Mouse (Mus musculus) cerebellum, adult 9-11 months (tissue): Measurements from ENCODE around the gene Sh2d5.

Experiments used
- DNase-seq: peaks from one replicate; pipeline ENCODE4 v3.0.0; 2022

Sh2d5 gene

DNA sequence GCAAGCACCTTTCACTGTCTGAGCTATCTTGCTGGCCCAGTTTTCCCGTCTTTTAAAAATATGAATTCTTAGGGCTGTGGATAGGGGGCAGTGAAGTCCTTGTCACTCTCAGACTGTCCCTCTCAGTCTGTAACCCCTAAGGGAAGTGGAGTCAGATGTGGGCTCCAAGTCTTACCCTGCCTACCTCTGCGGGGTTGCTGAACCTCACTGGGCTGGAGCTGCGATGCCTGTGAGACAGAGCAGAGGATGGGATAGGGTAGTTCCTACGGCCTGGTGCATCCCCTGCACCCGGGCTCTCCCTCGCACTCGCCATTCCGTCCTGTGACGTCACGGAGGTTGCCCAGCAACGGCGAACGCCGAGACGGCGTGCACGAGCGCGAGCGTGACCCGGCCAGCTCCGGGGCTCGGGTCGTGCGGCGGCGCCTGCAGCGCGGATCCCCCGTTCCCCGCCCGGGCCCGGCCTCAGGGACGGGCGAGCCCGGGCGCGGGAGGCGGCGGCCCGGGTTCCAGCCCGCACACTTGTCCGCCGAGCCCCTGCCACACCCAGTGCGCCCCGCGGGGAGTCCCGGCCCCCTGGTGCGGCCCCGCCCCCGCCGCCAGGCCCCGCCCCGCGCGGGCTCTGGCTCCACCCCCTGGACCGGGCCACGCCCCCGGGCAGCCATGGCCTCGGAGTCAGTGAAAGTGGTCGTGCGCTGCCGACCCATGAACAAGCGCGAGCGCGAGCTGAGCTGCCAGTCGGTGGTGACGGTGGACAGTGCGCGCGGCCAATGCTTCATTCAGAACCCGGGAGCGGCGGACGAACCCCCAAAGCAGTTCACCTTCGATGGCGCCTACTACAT is 11.9 kb downstream of the Sh2d5 start:
- peak; percentile 82 for DNase-seq

DNA sequence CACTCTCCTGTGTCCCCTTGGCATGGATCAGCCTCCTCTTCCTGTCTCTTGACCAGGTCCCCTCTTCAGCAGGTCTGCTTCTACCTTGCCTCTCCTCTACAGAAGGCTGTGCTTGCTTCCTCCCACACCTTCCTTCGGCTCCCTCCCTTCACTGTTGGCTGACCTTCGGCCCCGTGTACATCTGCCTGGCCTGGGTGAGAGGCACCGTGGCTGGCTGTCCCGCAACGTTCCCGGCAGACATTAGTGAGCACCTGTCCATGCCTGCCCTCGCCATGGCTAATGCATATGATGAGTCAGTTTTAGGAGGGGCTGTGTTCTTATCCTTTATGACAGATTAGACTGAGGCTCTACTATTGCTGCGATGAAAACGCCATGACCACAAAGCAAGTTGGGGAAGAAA is 17.7 kb downstream of the Sh2d5 start:
- DNase-seq: no peak

DNA sequence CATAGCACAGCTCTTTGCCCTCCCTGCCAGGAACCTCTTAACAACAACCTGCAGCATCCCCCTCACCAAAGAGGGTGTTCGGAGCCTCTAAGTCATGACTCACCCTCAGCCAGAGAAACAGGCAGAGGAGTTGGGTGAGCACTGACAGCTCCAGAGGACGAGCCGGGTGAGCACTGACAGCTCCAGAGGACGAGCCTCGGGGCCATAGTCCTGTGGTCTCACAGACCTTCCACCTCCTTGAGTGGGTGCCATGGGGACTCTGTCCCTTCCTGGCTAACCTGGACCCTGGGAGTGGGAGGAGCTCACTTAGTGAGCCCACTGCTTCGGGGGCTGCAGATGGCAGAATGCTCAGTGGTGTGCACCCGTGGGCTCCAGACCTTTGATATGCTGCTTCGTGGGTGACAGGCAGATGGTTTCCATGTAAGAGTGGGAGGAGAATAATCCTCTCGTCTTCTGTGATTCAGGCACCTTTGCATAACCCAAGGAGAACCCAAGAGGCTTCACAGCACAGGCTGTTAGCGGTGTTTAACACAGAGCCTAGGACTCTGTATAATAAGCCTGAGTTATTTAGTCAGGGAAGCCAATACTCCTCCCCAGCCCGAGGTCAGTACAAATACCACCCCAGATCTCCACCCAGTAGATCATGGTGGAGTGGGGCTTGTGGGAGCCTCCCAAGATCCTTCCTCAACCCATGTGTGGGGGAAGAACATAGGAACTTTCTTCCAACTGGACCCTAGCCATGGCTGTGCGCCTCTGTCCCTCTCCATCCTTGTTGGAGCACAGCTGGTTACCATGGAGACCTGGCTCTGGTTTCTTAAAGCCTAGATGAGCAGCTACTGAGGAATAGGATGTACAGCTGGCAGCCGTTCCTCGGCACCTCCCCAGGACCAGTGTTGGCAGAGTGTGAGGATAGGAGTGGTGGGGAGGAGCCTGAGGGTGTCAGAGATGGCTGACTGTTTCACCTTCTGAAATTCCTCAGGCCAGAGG is 22.1 kb downstream of the Sh2d5 start:
- no peak for DNase-seq

DNA sequence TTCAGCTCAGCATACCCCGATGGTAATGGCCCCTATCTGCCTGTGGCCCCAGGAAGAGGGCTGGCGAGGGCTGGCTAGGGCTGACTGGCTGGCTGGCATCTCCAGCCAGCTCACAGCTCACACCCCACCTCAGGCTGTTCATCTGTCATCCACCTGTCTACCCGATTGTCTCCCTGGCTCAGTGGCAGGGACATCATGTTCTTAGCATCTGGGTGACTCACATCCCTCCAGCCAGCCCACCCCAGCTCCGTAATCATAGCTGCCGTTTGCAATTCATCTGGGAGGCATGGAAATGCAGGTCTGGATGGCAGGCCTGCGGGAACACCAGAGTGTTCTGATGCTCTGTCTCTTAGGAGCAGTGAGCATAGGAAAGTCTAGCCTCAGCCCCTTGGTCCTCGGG is 28.1 kb downstream of the Sh2d5 start:
- no peak for DNase-seq

DNA sequence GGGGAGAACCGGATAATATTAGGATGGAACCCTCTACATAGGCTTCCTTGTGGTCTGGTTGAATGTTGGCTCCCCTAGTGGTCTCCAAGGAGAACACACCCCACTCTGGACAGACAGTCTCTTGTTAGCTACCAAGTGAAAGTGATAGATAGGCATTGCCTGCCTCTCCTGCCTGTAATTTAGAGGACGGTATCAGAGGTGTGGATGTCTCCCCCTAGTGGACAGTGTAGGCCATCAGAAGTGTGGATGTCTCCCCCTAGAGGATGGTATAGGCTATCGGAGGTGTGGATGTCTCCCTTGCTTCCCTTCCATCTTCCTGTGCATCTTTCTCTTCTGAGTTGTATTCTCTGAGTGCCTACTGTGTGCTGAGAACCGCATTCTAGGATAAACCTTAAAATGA is 32.6 kb downstream of the Sh2d5 start:
- peak; percentile 68 for DNase-seq

DNA sequence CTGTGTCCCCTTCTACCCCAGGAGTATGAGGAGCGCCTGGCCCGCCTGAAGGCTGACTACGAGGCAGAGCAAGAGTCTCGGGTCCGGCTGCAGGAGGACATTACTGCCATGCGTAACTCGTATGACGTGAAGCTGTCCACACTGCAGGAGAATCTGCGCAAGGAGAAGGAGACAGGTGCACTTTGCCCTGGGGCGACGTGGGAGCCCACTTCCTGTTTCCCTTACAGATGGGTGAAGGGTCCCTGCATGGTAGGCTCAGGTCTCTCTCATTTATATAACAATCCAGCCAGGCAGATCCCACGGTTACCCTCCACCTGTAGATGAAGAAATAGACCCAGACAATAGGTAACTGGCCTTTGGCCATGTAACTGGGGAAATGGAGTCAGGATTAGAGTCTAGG is 36.2 kb downstream of the Sh2d5 start:
- no peak for DNase-seq

DNA sequence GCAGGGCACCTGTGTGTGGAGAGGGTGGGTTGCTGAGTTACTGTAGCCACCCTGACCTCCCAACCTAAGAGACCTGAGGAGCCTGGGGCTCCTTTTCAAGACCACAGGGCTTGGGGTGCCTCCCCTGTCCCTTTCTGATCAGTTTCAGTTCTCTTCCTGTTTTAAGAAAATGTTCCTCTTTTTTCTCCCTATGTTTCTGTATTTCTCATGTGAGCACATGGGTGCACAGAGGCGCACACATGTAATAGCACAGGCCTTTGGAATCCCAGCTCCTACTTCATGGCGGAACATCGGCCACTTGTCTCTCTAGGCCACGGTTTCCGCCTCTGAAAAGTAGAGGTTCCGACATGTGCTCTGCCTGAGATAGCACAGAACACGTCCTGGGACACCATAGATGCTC is 38.5 kb downstream of the Sh2d5 start:
- DNase-seq: no peak

DNA sequence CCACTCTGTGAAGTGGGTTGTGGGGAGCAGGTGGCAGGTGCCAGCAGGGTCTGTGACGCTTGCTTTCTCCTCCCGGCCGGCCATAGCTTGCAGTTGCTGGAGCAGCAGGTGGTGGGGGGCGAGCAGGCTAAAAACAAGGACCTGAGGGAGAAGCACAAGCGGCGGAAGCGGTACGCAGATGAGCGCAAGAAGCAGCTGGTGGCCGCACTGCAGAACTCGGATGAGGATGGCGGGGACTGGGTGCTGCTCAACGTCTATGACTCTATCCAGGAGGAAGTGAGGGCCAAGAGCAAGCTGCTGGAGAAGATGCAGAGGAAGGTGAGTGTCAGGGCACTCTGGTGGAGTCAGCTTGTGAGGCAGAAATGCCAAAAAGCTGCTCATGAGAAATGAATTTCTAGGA is 41.8 kb downstream of the Sh2d5 start:
- no peak for DNase-seq

DNA sequence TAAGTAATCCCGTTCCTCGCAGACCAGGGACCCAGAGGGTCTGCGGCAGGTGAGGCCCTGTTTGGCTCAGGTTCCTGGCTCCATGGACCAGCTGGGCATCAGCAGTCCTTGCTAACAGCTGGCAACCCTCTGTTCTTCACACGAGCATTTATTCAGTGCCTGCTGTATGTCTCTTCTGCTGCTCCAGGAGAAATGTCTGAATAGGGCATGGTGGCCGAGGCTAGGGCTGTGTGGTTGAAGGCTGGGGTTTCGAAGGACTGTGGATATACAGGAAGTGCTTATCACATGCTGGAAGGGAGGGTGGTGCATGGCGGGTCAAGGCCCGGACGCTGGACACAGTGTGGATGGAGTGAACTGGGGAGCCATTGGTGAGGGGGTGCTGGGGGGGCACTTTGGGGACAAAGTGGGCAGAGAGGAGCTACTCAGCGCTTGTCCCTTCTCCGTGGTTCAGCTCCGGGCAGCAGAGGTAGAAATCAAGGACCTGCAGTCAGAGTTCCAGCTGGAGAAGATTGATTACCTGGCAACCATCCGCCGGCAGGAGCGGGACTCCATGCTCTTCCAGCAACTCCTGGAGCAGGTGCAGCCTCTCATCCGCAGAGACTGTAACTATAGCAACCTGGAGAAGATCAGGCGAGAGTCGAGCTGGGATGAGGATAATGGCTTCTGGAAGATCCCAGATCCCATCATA is 43.2 kb downstream of the Sh2d5 start:
- DNase-seq: no peak

DNA sequence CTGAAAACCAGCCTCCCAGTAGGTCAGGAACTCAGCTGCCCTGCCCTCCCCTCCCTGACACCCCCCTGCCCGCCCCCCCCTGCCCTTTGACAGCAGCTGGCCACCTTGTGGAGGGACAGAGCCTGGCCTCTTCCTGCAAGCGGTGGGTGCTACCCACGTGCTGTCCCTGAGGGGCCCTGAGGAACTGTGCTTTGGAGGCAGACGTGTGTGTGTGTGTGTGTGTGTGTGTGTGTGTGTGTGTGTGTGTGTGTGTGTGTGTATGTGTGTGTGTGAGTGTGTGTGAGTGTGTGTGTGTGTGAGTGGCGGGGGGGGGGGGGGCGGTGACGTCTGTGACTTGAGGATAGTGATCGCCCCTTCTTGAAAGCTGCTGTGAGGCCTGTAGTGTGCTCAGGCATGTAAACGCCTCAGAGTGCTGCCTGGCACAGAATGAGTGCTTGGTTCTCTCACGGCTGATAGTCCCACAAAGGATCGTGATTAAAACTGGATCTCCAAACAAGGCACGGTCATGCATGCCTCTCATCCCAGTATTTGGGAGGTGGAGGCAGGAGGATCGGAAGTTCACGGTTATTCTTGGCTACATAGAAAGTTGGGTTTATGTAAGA is 43.8 kb downstream of the Sh2d5 start:
- DNase-seq: no peak

DNA sequence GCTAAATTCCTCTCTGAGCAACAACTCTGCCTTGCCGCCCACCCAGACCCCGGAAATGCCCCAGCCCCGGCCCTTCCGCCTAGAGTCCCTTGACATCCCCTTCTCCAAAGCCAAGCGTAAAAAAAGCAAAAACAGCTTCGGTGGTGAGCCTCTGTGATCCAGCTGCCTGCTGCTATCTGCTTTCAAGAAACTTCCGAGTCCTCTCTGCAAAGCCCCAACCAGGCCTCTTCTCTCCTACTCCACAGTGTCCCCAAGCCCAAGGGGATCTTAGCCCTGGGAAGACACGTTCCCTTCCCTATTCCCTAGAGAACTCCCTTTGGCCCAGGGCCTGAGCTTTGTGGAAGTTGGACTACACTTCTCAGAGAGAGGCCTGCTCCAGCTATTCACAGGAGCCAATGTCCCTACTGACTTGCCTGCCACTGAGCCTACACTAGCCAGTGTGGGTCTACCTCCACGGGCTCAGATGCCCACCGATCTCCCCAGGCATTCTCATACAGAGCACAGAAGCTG is 51.1 kb downstream of the Sh2d5 start:
- DNase-seq: no peak

DNA sequence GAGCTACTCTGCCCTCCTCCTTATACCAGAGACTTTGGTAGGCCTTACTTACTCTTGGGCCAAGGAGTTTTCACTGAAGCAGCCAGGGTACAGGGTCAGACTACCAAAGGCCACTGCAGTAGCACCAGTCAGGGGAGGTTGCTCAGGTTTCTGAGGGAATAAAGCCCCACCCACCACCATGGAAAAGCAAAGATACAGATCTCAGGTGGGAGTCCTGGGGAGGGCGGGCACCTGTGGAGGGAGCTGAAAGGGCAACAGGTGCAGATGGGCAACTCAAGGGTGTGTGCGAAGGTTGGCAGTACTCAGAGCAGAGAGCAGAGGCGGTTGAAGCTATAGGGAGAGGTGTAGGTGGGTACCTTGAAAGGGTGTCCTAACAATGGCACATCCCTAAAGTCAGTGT is 52.8 kb downstream of the Sh2d5 start:
- DNase-seq: no peak

DNA sequence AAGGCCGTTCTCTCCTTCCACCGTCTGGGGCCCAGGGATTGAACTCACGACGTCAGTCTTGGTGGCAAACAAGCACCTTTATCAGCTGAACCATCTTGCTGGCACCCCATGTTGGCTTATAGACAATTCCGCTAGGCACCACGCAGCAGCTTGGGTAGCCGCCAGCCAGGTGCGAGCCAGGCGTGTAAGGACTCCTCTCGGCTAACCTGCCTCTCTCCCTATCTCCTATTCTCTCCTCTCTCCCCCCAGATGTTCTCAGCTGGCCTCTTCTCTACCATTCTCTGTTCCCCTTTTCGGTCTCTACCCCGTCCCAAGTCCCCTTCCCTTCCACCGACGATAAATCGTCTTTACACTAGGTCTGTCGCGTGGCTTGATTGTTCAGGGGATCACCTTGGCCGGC is 53.5 kb downstream of the Sh2d5 start:
- peak; percentile 65 for DNase-seq

DNA sequence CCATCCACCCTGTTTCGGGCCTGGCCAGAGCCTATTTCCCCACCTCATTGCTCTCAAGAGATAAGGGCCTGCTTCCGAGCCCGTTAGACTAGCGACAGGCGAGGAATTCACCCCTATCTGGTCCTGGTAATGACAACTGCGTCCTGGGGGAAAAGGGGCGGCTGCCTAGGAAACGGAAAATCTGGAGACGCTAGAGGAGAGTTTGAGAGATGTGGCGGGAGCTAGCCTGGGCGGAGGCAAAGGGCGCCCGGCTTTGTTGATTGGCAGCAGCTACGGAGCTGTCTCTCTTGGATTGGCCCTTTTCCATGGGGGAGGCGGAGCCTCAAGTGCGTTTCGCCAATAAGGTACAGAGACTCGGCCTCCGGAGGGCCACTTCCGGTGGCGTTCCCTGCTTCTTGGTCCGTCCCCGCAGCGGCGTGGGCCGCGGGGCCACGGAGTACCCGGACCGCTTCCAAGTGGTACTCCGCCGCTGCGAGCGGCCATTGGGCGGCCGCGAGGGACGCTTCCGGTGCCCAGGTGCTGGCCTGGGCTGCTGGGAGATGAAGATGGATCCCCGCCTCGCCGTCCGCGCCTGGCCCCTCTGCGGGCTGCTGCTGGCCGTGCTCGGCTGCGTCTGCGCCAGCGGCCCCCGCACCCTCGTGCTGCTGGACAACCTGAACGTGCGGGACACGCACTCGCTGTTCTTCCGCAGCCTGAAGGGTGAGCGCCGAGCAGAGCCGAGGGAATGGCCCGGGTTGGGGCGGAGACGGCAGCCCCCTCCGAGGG is 54.3 kb downstream of the Sh2d5 start, which contains the start of gene Ddost:
Gene Ddost (plus strand): TSS at position 391 of the 765 bp plus-strand sequence.
- DNase-seq: peak; percentile 99

DNA sequence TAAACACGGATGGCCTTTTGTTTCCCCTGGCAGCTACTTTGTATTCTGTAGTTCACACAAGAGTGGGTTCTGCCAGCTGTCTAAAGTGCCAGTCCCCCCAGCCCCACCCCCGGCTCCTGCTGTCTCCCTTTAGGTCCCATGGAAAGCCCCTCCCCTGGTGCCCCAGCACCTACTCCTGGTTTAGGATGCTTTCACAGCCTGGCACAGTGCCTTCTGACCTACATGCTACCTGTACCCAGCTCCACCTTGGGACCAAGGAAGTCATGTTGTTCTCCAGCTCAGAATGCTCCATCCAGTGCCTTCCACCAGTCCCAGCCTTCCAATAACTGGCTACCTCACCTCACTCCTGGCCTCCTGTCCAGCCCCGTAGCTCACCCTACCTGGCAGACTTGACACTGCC is 56.8 kb downstream of the Sh2d5 start:
- no peak for DNase-seq

DNA sequence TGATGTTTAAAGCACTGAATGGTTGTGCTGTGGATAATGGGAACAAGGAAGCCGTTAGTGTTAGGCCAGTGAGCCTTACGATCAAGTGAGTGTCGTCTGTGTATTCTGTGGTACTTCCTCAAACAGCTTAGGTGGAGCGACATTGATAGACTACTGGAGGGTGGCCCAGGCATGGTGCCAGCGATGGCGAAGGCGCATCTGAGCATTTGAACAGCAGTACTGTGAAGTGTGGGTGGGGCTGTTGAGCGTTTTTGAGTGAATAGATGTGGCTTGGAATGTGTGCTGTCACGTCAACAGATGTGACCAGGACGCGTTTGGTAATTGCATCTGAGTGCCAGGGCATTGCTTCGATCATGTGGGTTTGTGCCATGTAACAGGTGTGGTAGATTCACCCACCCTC is 57.5 kb downstream of the Sh2d5 start:
- no peak for DNase-seq

DNA sequence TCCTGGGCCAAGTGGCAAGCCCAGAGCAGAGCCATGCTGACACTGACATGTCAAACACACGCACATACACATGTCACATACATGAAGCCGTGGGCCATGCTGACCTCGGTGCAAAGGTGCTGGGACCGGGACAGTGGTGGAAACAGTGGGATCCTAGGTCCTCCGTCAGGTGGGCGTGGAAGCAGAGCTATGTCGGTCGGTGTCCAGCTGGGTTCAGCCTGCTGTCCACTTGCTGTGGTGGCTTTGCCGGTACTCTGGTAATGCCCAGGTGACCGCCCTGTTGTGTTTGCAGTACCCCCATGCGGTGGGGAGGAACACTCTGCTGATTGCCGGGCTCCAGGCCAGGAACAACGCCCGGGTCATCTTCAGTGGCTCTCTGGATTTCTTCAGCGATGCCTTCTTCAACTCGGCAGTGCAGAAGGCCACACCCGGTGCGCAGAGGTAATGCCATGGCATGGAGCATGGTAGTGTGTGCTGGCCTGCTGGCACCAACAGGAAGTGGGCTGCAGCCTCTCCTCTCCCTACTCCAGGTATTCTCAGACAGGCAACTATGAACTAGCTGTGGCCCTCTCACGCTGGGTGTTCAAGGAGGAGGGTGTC is 60.2 kb downstream of the Sh2d5 start:
- DNase-seq: no peak
